Mouse (Mus musculus) embryonic fibroblast, embryonic 13.5 days (primary cell): ENCODE measurements at regions not wholly inside any gene's neighbourhood (a gene's known extent, or its start where the extent isn't known, plus 50 kb on each side); places are given as distances from the start of the nearest gene placed in this dataset.

Experiments
- CTCF ChIP-seq: IDR thresholded peaks from 2 replicates; pipeline ENCODE4 v1.5.1; 2011; ENCODE audit warnings: mild to moderate bottlenecking, control low read depth, low read length, moderate library complexity, borderline replicate concordance; ENCODE audit not compliant: insufficient read depth
- POLR2A ChIP-seq: IDR thresholded peaks from 2 replicates; pipeline ENCODE4 v1.6.1; 2011; ENCODE audit warnings: low read depth, mild to moderate bottlenecking, control low read depth, low read length, moderate library complexity

- TF ChIP-seq CTCF (no peak), POLR2A (no peak)
Measured at GRCm38 (mm10) chr6:24347745-24348480, 167.0 kb downstream of the Iqub start.
